Mouse (Mus musculus) megakaryocyte, embryonic 14.5 days (primary cell): Measurements from ENCODE around the gene Glo1.

Experiments used
- FLI1 ChIP-seq: IDR thresholded peaks from 2 replicates; pipeline ENCODE4 v1.6.1; 2012; ENCODE audit warnings: low read length, inconsistent platforms, mixed read lengths
- GATA1 ChIP-seq: IDR thresholded peaks from 3 replicates; pipeline ENCODE4 v1.6.1; 2012; ENCODE audit warnings: mixed read lengths, low read length, inconsistent platforms, borderline replicate concordance

GRCm38 (mm10) chr17:30653010-30653409 is 26.3 kb upstream of the Glo1 start:
- TF ChIP-seq GATA1 (no peak), FLI1 (no peak)
